Mouse (Mus musculus) thymus, adult 2 months (tissue): Measurements from ENCODE around the gene Kat8.

Experiments used
- CTCF ChIP-seq: fragments of 200-500 bp; IDR thresholded peaks from 2 replicates; pipeline ENCODE4 v1.5.1; 2012; ENCODE audit warnings: mild to moderate bottlenecking, control low read depth, low read length, moderate library complexity, borderline replicate concordance; ENCODE audit not compliant: control insufficient read depth, poor library complexity, insufficient read depth; ENCODE audit errors: extremely low read depth
- POLR2A ChIP-seq: fragments of 200-500 bp; IDR thresholded peaks from 2 replicates; pipeline ENCODE4 v1.6.1; 2012; ENCODE audit warnings: mild to moderate bottlenecking, low read length, control low read depth, moderate library complexity; ENCODE audit not compliant: control insufficient read depth, poor library complexity, insufficient read depth; ENCODE audit errors: extremely low read depth

DNA sequence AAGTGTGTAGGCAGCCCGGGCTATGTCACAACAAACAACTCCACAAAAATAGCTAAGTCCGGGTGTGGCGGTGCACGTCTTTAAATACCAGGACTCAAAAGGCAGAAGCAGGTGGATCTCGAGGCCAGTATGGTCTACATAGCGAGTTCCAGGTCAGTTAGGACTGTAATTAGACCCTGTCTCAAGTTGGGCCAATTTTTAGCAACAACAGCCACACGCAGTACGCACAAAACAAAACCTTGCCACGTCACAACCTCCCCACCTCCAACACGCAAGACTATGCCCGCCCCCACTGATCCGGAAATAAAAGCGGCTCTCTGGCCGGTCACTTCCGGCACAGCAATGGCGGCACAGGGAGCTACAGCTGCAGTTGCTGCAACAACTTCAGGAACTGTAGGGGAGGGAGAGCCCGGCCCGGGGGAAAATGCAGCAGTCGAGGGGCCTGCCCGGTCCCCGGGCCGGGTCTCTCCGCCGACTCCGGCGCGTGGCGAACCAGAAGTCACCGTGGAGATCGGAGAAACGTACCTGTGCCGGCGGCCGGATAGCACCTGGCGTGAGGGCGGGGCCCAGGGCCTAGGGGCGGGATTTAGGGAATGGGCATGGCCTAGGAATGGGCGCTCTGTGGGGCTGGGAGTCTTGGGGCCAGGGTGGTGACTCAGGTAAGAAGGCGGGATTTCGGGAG lies at the start of gene Kat8:
- TF ChIP-seq CTCF (peak; percentile 45; the same call in 1 of the 2 replicates), POLR2A (peak; percentile 72)
